Mouse (Mus musculus): ENCODE results near the gene Psmc3ip. TPM values are rescaled to one million over a fixed set of nuclear protein-coding genes. Genes with fewer than 3 reads are reported as not detected.

The Psmc3ip gene
- polyA plus RNA-seq, 1 experiment from 2014 or later, result 44.1 TPM

DNA sequence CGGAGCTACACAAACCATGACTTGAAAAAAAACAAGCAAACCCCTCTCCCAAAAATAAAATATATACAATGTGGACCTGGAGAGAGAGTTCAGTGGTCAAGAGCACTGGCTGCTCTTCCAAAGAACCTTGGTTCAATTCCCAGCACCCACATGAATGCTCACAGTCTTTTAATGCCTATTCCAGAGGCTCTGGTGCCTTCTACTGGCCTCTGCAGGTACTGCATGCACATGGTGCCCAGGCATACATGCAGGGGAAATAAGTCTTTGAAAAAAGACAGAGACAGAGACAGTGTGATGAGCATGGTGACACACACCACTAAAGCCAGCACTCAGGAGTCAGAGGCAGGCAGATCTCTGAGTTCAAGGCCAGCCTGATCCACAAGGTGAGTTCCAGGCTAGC is 41.3 kb downstream of the Psmc3ip start:
- WGBS, result 88% methylated on average over 1 of the region's 1 CpGs

DNA sequence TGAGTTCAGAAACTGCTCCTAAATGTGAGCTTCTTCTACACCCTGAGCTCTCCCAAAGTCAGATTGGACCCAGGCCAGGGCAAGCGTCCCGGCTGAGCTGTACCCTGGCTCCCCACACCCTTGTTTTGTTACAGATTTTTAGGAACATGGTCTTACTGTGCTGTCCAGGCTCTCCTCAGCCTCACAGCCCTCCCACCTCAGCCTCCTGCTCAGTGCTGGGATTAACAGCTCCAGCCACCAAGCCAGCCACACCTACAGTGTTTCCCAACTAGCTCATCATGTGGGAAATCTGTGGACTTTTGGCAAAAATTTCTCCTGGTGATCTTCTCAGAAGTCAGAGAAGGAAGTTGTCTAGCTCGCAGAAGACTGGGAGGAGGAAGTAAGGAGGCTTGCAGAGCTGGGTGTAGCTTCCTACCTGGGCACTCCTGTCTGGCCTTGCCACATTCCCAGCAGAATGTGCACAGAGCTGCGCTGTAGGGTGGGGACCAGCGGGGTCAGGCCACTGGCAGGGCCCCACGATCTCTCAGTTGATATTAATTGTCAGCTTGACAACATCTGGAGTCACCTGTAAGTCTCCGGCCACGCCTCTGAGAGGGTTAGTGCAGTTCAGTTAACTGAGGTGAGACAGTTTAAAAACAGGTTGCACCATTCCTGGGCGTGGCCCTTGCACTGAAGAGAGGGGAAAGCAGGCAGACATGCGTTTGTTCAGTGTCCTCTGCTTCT is 42.3 kb downstream of the Psmc3ip start:
- H3K9me3 ChIP-seq (ENCODE audit: low read depth, low read length), result no peaks in the 10 kb centered on the region
- DNase-seq, result no peak
- no peak overlapping the region for H3K4me2 ChIP-seq
- H3K4me1 ChIP-seq (ENCODE audit: insufficient read depth), result peaks cover 19% of the 10 kb centered on the region
- H3K9ac ChIP-seq, result no peak overlapping the region
- H3K36me3 ChIP-seq (ENCODE audit: insufficient read depth), result peaks cover 68% of the 10 kb centered on the region
- no peak for TF ChIP-seq CTCF (IDR thresholded peaks at IDR 0.05; ENCODE audit: low read depth)
- 80% methylated on average over 10 of the region's 10 CpGs for WGBS
- no peak for ATAC-seq (ENCODE audit: insufficient read depth)
- H3K27ac ChIP-seq (ENCODE audit: low read depth), result no peak overlapping the region; the same call in 1 of the 2 replicates
- no peaks in the 10 kb centered on the region for H3K27me3 ChIP-seq (ENCODE audit: insufficient read depth, low read length)
- H3K4me3 ChIP-seq (ENCODE audit: low read depth, low read length), result no peak overlapping the region

More for the DNA sequence above, 41.3 kb downstream of the Psmc3ip start:
- peaks cover 27% of the 10 kb centered on the region for H3K4me1 ChIP-seq (ENCODE audit: insufficient read depth)
- H3K36me3 ChIP-seq (ENCODE audit: insufficient read depth), result peaks cover 58% of the 10 kb centered on the region
- peak; percentile 58 for TF ChIP-seq CTCF (IDR thresholded peaks at IDR 0.05; ENCODE audit: low read depth)
- H3K4me3 ChIP-seq (ENCODE audit: low read depth, low read length), result no peak overlapping the region
- no peak for DNase-seq
- H3K27ac ChIP-seq (ENCODE audit: low read depth), result no peak overlapping the region
- H3K9me3 ChIP-seq (ENCODE audit: low read depth, low read length), result no peaks in the 10 kb centered on the region
- H3K4me2 ChIP-seq, result no peak overlapping the region
- H3K27me3 ChIP-seq (ENCODE audit: insufficient read depth, low read length), result no peaks in the 10 kb centered on the region
- H3K9ac ChIP-seq, result no peak overlapping the region
- no peak for ATAC-seq (ENCODE audit: insufficient read depth)

DNA sequence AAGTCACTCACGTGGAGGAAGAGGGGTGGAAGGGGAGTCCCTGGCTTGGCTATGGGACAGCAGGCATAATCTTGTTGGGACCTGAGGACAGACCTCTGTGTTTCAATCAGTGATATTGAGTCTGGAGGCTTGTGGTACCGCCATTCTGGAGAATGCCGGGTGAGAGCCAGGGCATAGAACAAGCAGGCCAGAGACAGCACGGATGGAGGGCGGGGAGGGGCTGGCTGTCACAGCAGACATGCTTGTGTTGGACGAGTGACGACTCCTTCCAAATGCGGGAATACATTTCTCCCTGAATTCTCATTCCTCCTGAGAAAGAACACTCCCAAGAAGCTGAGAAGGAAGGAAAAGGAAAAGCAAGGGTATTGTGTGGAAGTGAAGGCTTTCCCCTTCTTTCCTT is 43.6 kb downstream of the Psmc3ip start:
- no peak for TF ChIP-seq CTCF (IDR thresholded peaks at IDR 0.05; ENCODE audit: low read depth)
- WGBS, result 70% methylated on average over 8 of the region's 8 CpGs
- H3K4me2 ChIP-seq, result no peak overlapping the region

DNA sequence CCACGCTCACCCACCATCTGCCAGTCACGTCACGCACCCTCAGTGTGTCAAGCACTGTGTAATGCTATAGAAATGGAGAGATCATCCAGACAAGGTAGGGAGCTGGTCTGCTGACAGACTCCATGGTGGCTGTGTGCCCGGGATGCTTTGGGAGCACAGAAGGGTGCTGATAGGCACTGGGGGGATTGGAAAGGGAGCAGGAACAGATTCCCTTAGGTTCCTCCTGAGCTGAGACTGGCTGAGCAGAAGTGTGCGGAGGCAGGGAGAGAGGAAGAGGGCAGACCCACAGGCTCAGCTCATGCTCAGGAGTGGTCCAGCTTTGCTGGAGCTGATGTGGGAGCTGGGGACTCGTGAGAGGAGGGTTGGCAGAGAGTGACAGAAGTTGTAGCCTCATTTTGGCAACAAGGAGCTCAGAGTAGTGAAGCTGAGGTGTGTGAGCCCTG is 44.2 kb downstream of the Psmc3ip start:
- H3K36me3 ChIP-seq (ENCODE audit: insufficient read depth), result peaks cover 81% of the 10 kb centered on the region
- no peaks in the 10 kb centered on the region for H3K9me3 ChIP-seq (ENCODE audit: low read depth, low read length)
- H3K27me3 ChIP-seq (ENCODE audit: insufficient read depth, low read length), result no peaks in the 10 kb centered on the region
- no peak overlapping the region for H3K4me3 ChIP-seq (ENCODE audit: low read depth, low read length)
- DNase-seq (no peak), ATAC-seq (ENCODE audit: insufficient read depth) (no peak)
- WGBS, result 81% methylated on average over 6 of the region's 6 CpGs
- H3K9ac ChIP-seq, result no peak overlapping the region
- TF ChIP-seq CTCF (IDR thresholded peaks at IDR 0.05; ENCODE audit: low read depth), result no peak
- no peak overlapping the region for H3K4me2 ChIP-seq
- H3K27ac ChIP-seq (ENCODE audit: low read depth), result no peak overlapping the region
- H3K4me1 ChIP-seq (ENCODE audit: insufficient read depth), result peaks cover 4% of the 10 kb centered on the region

More for the DNA sequence above, 43.6 kb downstream of the Psmc3ip start:
- Histone ChIP-seq H3K27me3 (ENCODE audit: insufficient read depth, low read length) (no peaks in the 10 kb centered on the region), H3K4me3 (ENCODE audit: low read depth, low read length) (no peak overlapping the region), H3K27ac (ENCODE audit: low read depth) (no peak overlapping the region), H3K9ac (no peak overlapping the region), H3K4me1 (ENCODE audit: insufficient read depth) (peaks cover 10% of the 10 kb centered on the region), H3K36me3 (ENCODE audit: insufficient read depth) (peaks cover 78% of the 10 kb centered on the region), H3K9me3 (ENCODE audit: low read depth, low read length) (no peaks in the 10 kb centered on the region)
- no peak for DNase-seq
- no peak for ATAC-seq (ENCODE audit: insufficient read depth)

DNA sequence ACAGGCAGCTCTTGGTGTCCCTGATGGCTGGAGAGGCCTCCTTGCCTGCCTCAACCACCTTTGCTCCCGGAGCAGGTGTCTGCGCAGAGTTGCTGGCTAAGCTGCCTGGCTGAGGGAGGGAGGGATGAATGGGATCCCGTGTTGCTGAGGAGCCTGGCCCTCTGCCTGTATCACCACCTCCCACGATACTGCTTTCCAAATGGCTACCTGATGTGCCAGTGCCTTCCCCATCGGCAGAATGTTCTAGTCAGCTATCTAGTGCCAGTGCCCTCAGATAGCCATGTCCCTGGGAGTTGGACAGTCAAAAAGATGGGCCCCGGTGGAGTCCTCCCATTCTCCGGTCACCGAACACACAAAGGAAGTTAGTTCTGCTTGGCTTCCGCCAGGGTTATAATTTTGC is 44.9 kb downstream of the Psmc3ip start:
- no peak overlapping the region for H3K4me2 ChIP-seq
- TF ChIP-seq CTCF (IDR thresholded peaks at IDR 0.05; ENCODE audit: low read depth), result no peak
- no peaks in the 10 kb centered on the region for H3K27me3 ChIP-seq (ENCODE audit: insufficient read depth, low read length)
- 85% methylated on average over 9 of the region's 9 CpGs for WGBS
- no peak overlapping the region for H3K4me3 ChIP-seq (ENCODE audit: low read depth, low read length)
- H3K27ac ChIP-seq (ENCODE audit: low read depth), result no peak overlapping the region
- no peak for ATAC-seq (ENCODE audit: insufficient read depth)
- DNase-seq, result no peak
- no peaks in the 10 kb centered on the region for H3K9me3 ChIP-seq (ENCODE audit: low read depth, low read length)
- no peaks in the 10 kb centered on the region for H3K4me1 ChIP-seq (ENCODE audit: insufficient read depth)
- peaks cover 81% of the 10 kb centered on the region for H3K36me3 ChIP-seq (ENCODE audit: insufficient read depth)
- no peak overlapping the region for H3K9ac ChIP-seq

DNA sequence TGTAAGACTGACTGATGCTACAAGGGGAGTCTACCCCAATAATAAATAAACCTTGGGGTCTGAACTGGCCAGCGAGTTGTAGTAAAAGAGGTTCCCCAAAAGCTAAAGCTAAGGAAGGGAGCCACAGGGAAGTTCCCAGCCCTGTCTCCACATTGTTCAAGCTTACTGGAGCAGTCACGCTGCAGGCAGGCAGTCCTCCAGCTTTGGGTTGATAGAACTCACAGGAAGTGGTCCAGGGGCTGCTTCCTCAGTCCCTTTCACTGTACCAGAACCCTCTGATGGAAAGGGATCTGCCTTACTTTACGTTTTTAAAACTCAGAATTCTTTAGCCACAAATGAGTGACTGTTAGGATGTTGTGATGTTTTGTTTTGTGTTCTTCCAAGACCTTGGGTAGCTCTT is 47.7 kb downstream of the Psmc3ip start:
- ATAC-seq (ENCODE audit: insufficient read depth) (no peak), DNase-seq (no peak)
- Histone ChIP-seq H3K9me3 (ENCODE audit: low read depth, low read length) (no peaks in the 10 kb centered on the region), H3K9ac (no peak overlapping the region), H3K36me3 (ENCODE audit: insufficient read depth) (peaks cover 91% of the 10 kb centered on the region), H3K4me1 (ENCODE audit: insufficient read depth) (no peaks in the 10 kb centered on the region), H3K27me3 (ENCODE audit: insufficient read depth, low read length) (no peaks in the 10 kb centered on the region), H3K4me3 (ENCODE audit: low read depth, low read length) (no peak overlapping the region), H3K4me2 (no peak overlapping the region), H3K27ac (ENCODE audit: low read depth) (no peak overlapping the region)
- 87% methylated on average over 3 of the region's 3 CpGs for WGBS
- TF ChIP-seq CTCF (IDR thresholded peaks at IDR 0.05; ENCODE audit: low read depth), result no peak

DNA sequence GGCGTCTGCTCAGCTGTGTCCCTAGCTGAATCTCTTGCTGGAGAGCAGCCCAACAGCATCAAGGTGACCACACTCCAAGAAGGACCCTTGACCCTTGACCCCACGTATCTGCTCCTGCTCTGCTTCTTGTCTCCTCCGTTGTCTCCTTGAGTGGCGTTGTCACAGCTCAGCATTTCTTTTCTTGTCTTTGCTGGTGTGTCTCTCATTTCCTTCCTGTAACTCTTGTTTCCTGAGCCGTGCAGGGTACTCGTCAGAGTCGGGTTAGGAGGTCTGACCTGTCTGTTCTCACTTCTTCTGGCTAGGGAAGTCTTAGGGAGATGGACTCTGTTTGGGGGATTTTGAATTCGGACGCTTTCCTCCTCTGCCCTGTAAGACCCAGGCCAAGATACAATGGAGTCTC is 48.8 kb downstream of the Psmc3ip start:
- Histone ChIP-seq H3K27ac (ENCODE audit: low read depth) (no peak overlapping the region), H3K27me3 (ENCODE audit: insufficient read depth, low read length) (no peaks in the 10 kb centered on the region), H3K4me1 (ENCODE audit: insufficient read depth) (no peaks in the 10 kb centered on the region), H3K9ac (no peak overlapping the region), H3K4me2 (no peak overlapping the region), H3K36me3 (ENCODE audit: insufficient read depth) (peaks cover 94% of the 10 kb centered on the region), H3K9me3 (ENCODE audit: low read depth, low read length) (no peaks in the 10 kb centered on the region), H3K4me3 (ENCODE audit: low read depth, low read length) (no peak overlapping the region)
- no peak for ATAC-seq (ENCODE audit: insufficient read depth)
- 56% methylated on average over 9 of the region's 9 CpGs for WGBS
- no peak for DNase-seq
- no peak for TF ChIP-seq CTCF (IDR thresholded peaks at IDR 0.05; ENCODE audit: low read depth)

All from lung, embryonic 14.5 days (tissue).